Mouse (Mus musculus): ENCODE results near the gene Syde2.

GRCm38 (mm10) chr3:146030255-146030836 is 42.7 kb downstream of the Syde2 start:
- peak; percentile 50 for TF ChIP-seq EP300 (IDR thresholded peaks at IDR 0.05; ENCODE audit: low read length)
- TF ChIP-seq MAFK (IDR thresholded peaks at IDR 0.05; ENCODE audit: insufficient replicate concordance, low read length): no peak
- no peak for TF ChIP-seq CTCF (conservative IDR thresholded peaks at IDR 0.05 in 1 of 2, IDR thresholded peaks at IDR 0.05 in 1 of 2; ENCODE audit: low read depth in 2 of 2, low read length in 2 of 2)
- no peak for TF ChIP-seq POLR2A (IDR thresholded peaks at IDR 0.05; ENCODE audit: low read depth, low read length)
- no peak for TF ChIP-seq ZC3H11A (IDR thresholded peaks at IDR 0.05; ENCODE audit: low read depth, low read length)
- 0 out of 2 replicates have a peak, but pooled peaks have one; percentile 30 for TF ChIP-seq TCF12 (IDR thresholded peaks at IDR 0.05; ENCODE audit: low read depth, low read length)
- TF ChIP-seq SIN3A (IDR thresholded peaks at IDR 0.05; ENCODE audit: low read length): peak; percentile 22; the same call in 1 of the 2 replicates
- no peak; the same call in 1 of the 2 replicates for TF ChIP-seq HCFC1 (IDR thresholded peaks at IDR 0.05; ENCODE audit: low read depth, low read length)

Data from CH12.LX (cell line).